Mouse (Mus musculus): ENCODE measurements around the gene Cfdp1. TPM values are rescaled to one million over a fixed set of nuclear protein-coding genes. Genes with fewer than 3 reads are reported as not detected.
A peak's percentile ranks its signal among the peaks of the same experiment; 100 is the strongest.

Cfdp1 gene
- polyA plus RNA-seq, 1 experiment from 2014 or later: 216 TPM

DNA sequence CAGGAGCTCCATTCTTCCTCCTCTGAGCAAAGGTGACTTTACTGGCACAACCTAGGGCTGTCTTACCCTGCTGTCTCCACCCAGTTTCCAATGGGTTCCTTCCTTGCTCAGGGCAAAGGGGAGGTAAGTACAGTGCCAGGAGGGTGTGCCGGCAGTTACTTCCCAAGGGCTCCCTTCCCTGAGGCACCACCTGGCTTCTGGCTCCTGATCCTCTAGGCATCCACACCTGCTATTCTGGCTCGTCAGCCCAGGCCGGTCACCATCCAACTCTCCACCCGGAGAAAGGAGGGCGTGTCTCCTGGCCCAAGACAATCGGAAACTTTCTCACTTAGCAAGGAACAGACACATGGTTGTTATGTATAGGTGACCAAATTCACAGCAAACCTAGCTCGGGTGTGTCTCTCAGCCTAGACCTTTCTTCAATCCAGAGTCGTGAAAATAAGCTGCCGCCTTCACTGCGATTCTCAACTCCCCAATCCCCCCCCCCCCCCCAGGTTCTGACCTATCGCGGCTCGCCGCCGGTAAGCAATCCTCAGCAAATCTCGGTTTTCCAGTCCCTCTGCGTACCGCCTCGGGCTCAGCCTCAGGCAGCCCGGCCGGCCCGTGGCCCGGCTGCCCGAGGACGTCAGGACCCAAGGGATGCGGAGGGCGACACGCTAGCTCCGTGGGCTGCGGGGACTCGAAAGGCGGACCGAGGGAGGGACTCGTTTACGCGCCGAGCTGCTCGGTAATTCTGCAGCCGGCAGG, 122.7 kb downstream of the Cfdp1 start:
- H3K4me1 ChIP-seq: peaks cover 87% of the 10 kb centered on the region
- H3K36me3 ChIP-seq (replicated peaks): no peaks in the 10 kb centered on the region
- H3K4me3 ChIP-seq: peak overlapping the region; percentile 77
- H3K27me3 ChIP-seq (replicated peaks): no peaks in the 10 kb centered on the region
- H3K4me2 ChIP-seq: peak overlapping the region; percentile 72
- peak overlapping the region; percentile 84 for H3K9ac ChIP-seq
- WGBS: under 1% methylated on average over 39 of the region's 39 CpGs
- no peaks in the 10 kb centered on the region for H3K9me3 ChIP-seq
- ATAC-seq (replicated peaks): peak; percentile 51
- peak overlapping the region; percentile 81 for H3K27ac ChIP-seq

DNA sequence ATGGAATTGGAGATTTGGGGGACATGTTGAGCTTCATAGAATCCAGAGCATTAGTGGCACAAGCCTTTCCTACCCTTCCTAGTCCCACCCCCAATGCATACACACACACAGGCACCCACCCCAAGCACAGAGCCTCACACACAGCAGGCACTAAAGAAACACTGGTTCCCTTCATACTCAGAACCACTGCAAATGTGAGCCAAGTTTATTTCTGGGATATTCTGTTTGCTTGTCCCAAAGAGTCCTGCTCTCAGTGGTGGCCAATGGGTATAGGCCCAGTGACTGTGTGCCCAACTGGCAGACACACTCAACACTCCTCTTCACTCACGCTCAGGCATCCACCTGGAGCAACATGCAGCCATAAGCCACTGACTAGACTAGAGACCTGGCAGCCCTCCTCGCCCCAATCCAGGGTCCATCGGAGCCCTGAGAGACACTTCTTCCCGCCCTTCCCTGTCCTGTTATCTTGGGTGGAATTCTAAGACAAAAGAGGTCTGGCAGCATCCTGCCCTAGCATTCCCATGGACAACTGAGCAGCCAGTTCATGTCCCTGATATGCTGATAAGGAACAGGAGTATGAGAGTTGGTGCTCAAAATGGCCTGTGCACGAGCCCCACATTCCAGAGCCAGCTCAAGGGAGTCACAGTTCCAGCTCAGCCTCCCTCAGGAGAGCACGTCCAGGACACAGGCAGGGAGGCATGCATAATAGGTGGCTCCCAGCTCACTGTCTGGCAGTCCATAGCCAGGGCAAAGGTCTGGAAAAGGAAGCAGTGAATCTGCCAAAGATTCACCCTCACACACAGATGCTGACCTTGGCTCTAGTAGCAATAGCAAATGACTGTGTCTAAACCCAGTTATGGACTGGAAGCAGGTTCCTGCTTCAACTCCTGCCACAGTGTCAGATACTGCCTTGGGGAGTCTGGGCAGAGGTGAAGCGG, 124.6 kb downstream of the Cfdp1 start:
- peaks cover 74% of the 10 kb centered on the region for H3K4me1 ChIP-seq

DNA sequence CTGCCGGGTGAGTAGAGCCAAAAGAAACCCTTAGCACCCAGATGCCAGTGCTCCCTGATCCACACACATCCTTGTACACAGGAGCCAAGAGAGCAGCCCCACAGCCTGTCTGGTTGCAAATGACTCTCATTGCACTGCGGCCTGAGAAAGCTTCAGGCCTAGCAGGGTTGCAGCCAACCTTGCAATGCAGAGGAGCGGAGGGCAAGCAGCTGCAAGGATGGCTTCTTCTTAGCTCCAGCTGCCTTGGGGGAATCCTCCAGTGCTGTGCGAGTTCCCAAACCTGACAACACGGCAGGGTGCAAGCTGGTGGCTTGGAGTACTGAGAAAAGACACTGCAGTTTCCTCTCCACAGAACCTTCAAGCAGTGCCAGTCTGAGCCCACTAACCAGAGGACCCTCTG, 125.6 kb downstream of the Cfdp1 start:
- 70% methylated on average over 5 of the region's 5 CpGs for WGBS
- ATAC-seq (replicated peaks): no peak
- Histone ChIP-seq H3K4me2 (no peak overlapping the region), H3K4me1 (peaks cover 64% of the 10 kb centered on the region), H3K27me3 (replicated peaks) (no peaks in the 10 kb centered on the region), H3K27ac (no peak overlapping the region), H3K4me3 (no peak overlapping the region), H3K9me3 (no peaks in the 10 kb centered on the region), H3K9ac (no peak overlapping the region), H3K36me3 (replicated peaks) (no peaks in the 10 kb centered on the region)

More for the DNA sequence above, 124.6 kb downstream of the Cfdp1 start:
- H3K36me3 ChIP-seq (replicated peaks): no peaks in the 10 kb centered on the region
- H3K27ac ChIP-seq: no peak overlapping the region
- H3K9ac ChIP-seq: no peak overlapping the region
- H3K4me3 ChIP-seq: no peak overlapping the region
- no peak for ATAC-seq (replicated peaks)
- H3K4me2 ChIP-seq: no peak overlapping the region
- H3K9me3 ChIP-seq: no peaks in the 10 kb centered on the region
- H3K27me3 ChIP-seq (replicated peaks): no peaks in the 10 kb centered on the region
- WGBS: 67% methylated on average over 7 of the region's 7 CpGs

DNA sequence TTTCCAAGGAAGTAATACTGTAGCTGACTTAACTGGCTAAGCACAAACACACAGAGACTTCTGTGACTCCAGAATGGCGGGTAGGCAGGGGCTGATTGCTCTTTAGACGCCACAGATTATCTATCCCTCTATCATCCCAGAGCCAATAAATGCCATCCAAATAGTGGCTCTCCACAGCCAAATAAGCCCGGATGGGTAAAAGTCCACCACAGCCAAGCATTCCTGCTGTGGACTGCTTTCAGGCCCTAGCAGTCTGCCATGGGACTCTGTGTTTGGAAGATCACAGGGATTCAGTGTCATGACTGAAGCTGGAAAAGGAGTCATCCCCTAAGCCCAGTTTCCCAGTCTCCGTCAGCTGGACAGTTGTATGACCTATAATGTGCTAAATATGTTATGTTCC, 126.5 kb downstream of the Cfdp1 start:
- H3K9ac ChIP-seq: no peak overlapping the region
- no peak overlapping the region for H3K4me2 ChIP-seq
- no peak overlapping the region for H3K27ac ChIP-seq
- no peak overlapping the region for H3K4me3 ChIP-seq
- H3K9me3 ChIP-seq: no peaks in the 10 kb centered on the region
- H3K4me1 ChIP-seq: peaks cover 54% of the 10 kb centered on the region
- H3K27me3 ChIP-seq (replicated peaks): no peaks in the 10 kb centered on the region
- WGBS: 85% methylated on average over 4 of the region's 4 CpGs
- no peak for ATAC-seq (replicated peaks)
- H3K36me3 ChIP-seq (replicated peaks): no peaks in the 10 kb centered on the region

DNA sequence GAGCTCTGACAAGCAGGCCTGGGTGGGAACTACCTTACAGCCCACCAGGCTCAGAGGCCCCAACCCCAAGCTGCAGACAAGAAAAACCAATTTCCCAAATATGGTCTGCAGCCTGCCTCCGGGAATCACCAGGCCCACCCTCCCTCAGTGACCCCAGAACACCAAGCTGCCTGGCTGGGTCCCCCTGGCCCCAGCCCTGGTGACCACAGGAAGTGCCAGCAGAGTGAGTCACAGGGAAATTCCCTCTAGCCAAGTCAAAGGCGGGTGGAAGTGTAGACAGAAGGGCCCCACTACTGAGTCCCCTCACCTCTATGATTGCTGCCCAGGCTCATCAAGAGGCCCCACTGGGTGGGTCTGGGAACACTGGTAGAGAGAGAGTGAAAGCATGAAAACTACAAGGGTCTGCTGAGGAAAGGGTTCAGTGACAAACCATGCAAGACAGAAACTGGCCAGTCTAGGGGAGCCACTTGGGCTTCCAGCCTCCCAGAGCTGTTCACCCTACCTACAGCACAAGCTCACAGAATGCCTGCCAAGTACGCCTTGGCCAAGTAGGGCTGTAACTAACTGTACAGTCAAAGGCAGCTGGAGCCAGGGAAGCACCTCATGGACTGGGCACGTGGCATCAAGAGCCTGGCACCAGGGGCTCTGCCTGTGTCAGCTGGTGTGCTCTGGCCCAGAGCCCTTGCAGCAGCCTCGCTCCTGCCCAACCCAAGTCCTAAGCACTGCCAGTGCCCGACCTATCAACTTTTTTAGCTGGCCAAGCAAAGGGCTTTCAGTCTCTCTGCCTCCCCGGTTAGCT, 127.8 kb downstream of the Cfdp1 start:
- H3K9me3 ChIP-seq: no peaks in the 10 kb centered on the region
- H3K4me3 ChIP-seq: no peak overlapping the region
- 71% methylated on average over 7 of the region's 7 CpGs for WGBS
- H3K4me2 ChIP-seq: no peak overlapping the region
- peak; percentile 46; the same call in 1 of the 2 replicates for ATAC-seq (replicated peaks)
- H3K36me3 ChIP-seq (replicated peaks): no peaks in the 10 kb centered on the region
- peak overlapping the region; percentile 56; the same call in 1 of the 2 replicates for H3K27ac ChIP-seq
- no peaks in the 10 kb centered on the region for H3K27me3 ChIP-seq (replicated peaks)
- H3K4me1 ChIP-seq: peaks cover 48% of the 10 kb centered on the region
- no peak overlapping the region for H3K9ac ChIP-seq

DNA sequence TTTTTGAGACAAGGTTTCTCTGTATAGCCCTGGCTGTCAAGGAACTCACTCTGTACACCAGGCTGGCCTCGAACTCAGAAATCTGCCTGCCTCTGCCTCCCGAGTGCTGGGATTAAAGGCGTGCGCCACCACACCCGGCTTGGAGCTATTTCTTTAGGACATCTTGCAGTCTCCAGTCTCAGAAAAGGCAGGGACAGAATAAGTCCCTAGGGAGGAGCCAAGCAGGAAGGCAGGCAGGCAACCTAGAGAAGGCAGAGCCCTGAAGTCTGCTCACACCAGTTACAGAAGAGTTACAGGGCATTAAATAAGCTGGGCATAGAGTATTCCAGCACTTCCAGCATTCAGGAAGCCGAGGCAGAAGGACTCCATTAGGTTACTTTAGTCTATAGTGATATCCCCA, 128.8 kb downstream of the Cfdp1 start:
- ATAC-seq (replicated peaks): no peak
- 91% methylated on average over 6 of the region's 6 CpGs for WGBS

GRCm38 (mm10) chr8:111720115-111720544, 134.0 kb downstream of the Cfdp1 start:
- H3K9me3 ChIP-seq: no peaks in the 10 kb centered on the region
- H3K4me3 ChIP-seq: no peak overlapping the region
- ATAC-seq (replicated peaks): no peak
- no peak overlapping the region for H3K27ac ChIP-seq
- H3K36me3 ChIP-seq (replicated peaks): peaks cover 9% of the 10 kb centered on the region
- peaks cover 35% of the 10 kb centered on the region for H3K4me1 ChIP-seq
- WGBS: 71% methylated on average over 4 of the region's 4 CpGs
- H3K27me3 ChIP-seq (replicated peaks): no peaks in the 10 kb centered on the region
- H3K4me2 ChIP-seq: no peak overlapping the region
- H3K9ac ChIP-seq: no peak overlapping the region

More for the DNA sequence above, 128.8 kb downstream of the Cfdp1 start:
- no peak overlapping the region for H3K27ac ChIP-seq
- no peak overlapping the region for H3K9ac ChIP-seq
- no peak overlapping the region for H3K4me3 ChIP-seq
- peaks cover 4% of the 10 kb centered on the region for H3K36me3 ChIP-seq (replicated peaks)
- no peak overlapping the region for H3K4me2 ChIP-seq
- H3K9me3 ChIP-seq: no peaks in the 10 kb centered on the region
- H3K4me1 ChIP-seq: peaks cover 39% of the 10 kb centered on the region
- H3K27me3 ChIP-seq (replicated peaks): no peaks in the 10 kb centered on the region

DNA sequence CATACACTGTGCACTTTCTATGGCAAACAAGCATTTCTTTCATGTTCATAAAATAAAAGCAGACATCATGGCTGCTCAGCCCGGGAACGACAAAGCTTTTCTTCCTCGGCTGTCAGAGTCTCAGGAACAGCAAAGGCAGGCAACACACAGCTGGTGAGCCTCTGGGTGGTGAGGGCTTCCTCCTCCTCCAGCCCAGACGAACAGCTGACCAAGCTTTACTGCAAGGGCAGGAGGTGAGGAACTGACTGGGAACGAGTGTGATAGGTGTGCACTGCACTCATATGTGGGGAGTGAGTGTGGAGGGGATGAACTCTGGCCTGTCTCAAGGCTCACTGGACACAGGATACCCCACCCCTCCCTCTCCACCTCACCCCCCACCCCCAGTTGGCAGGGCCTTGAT, 135.2 kb downstream of the Cfdp1 start:
- Histone ChIP-seq H3K36me3 (replicated peaks) (peaks cover 15% of the 10 kb centered on the region), H3K4me1 (peaks cover 37% of the 10 kb centered on the region), H3K9ac (no peak overlapping the region), H3K27me3 (replicated peaks) (no peaks in the 10 kb centered on the region), H3K4me2 (no peak overlapping the region), H3K27ac (peak overlapping the region; percentile 92), H3K9me3 (no peaks in the 10 kb centered on the region), H3K4me3 (no peak overlapping the region)
- ATAC-seq (replicated peaks): no peak
- 47% methylated on average over 5 of the region's 5 CpGs for WGBS

Other genes starting within 250 kb of the Cfdp1 start
- 0.71 and 0.82 TPM in 2 replicates for gene Ldhd, start 223.9 kb downstream of the Cfdp1 start, polyA plus RNA-seq (2015; fragmentation: Nextera tagmentation; extraction: Ambion mirVana)
- gene Zfp1, start 210.9 kb downstream of the Cfdp1 start, polyA plus RNA-seq (2015; fragmentation: Nextera tagmentation; extraction: Ambion mirVana): 29.1 and 30.0 TPM in 2 replicates
- 2.5 TPM in 1 of 2 replicates, not detected in the other for gene Ctrb1, start 163.3 kb downstream of the Cfdp1 start, polyA plus RNA-seq (2015; fragmentation: Nextera tagmentation; extraction: Ambion mirVana)
- 51.9 and 55.8 TPM in 2 replicates for gene Bcar1, start 110.5 kb downstream of the Cfdp1 start, polyA plus RNA-seq (2015; fragmentation: Nextera tagmentation; extraction: Ambion mirVana)
- 3.7 and 3.8 TPM in 2 replicates for gene Tmem170, start 22.5 kb upstream of the Cfdp1 start, polyA plus RNA-seq (2015; fragmentation: Nextera tagmentation; extraction: Ambion mirVana)
- 4.0 and 4.6 TPM in 2 replicates for gene Chst5, start 56.2 kb upstream of the Cfdp1 start, polyA plus RNA-seq (2015; fragmentation: Nextera tagmentation; extraction: Ambion mirVana)
- 20.4 and 20.5 TPM in 2 replicates for gene Tmem231, start 79.6 kb upstream of the Cfdp1 start, polyA plus RNA-seq (2015; fragmentation: Nextera tagmentation; extraction: Ambion mirVana)
- 430 and 438 TPM in 2 replicates for gene Gabarapl2, start 86.4 kb upstream of the Cfdp1 start, polyA plus RNA-seq (2015; fragmentation: Nextera tagmentation; extraction: Ambion mirVana)
- gene Adat1, start 138.0 kb upstream of the Cfdp1 start, polyA plus RNA-seq (2015; fragmentation: Nextera tagmentation; extraction: Ambion mirVana): 8.7 and 8.9 TPM in 2 replicates
- 157 TPM in 2 replicates for gene Kars, start 157.0 kb upstream of the Cfdp1 start, polyA plus RNA-seq (2015; fragmentation: Nextera tagmentation; extraction: Ambion mirVana)
- gene Terf2ip, start 157.1 kb upstream of the Cfdp1 start, polyA plus RNA-seq (2015; fragmentation: Nextera tagmentation; extraction: Ambion mirVana): 70.0 and 72.1 TPM in 2 replicates
- gene Gm6793, start 160.7 kb upstream of the Cfdp1 start, polyA plus RNA-seq (2015; fragmentation: Nextera tagmentation; extraction: Ambion mirVana): 1.0 and 1.4 TPM in 2 replicates